Mouse (Mus musculus) CH12.LX (cell line): ENCODE results near the gene Ube4b. TPM values are rescaled to one million over a fixed set of nuclear protein-coding genes. Genes with fewer than 3 reads are reported as not detected.

Experiments used
- DNase-seq: peaks from one replicate; pipeline ENCODE4 v3.0.0-alpha.2; 2013; ENCODE audit errors: extremely low read depth
- H3K27ac ChIP-seq: 2 replicates; pipeline ENCODE4 v1.5.1; 2012; ENCODE audit warnings: low read depth, mild to moderate bottlenecking, control low read depth, moderate library complexity; ENCODE audit not compliant: insufficient read depth
- H3K27me3 ChIP-seq: replicated peaks from 2 replicates; pipeline ENCODE3; 2012; ENCODE audit warnings: inconsistent platforms
- H3K36me3 ChIP-seq, 2 experiments: replicated peaks in 1 of 2; 2 replicates each; pipeline versions ENCODE3 to v1.6.1; 2012; ENCODE audit warnings: inconsistent platforms in 1 of 2, low read length in 1 of 2, mild to moderate bottlenecking in 1 of 2, mixed read lengths in 1 of 2, moderate library complexity in 1 of 2; ENCODE audit not compliant: control insufficient read depth in 1 of 2, insufficient read depth in 1 of 2
- H3K4me1 ChIP-seq, 2 experiments: 2 replicates each; pipeline ENCODE4 v1.6.1; 2012; ENCODE audit warnings: inconsistent platforms in 1 of 2, moderate library complexity in 1 of 2; ENCODE audit not compliant: insufficient read depth in 2 of 2, control insufficient read depth in 1 of 2
- H3K4me2 ChIP-seq: 2 replicates; pipeline ENCODE4 v1.6.1; 2012; ENCODE audit warnings: low read depth, mild to moderate bottlenecking, control low read depth; ENCODE audit not compliant: poor library complexity, insufficient read depth, severe bottlenecking
- H3K4me3 ChIP-seq, 3 experiments: fragments of 150-350 bp in 1 of 3; sonication (generic) in 1 of 3; replicated peaks in 1 of 3; 2 replicates each; pipeline versions ENCODE3 to v1.5.1; 2011 to 2012; ENCODE audit warnings: low read depth in 2 of 3, low read length in 2 of 3, mild to moderate bottlenecking in 2 of 3, moderate library complexity in 2 of 3, control low read depth in 1 of 3, improper control_type of control experiment in 1 of 3, inconsistent platforms in 1 of 3, mixed read lengths in 1 of 3; ENCODE audit not compliant: poor library complexity in 1 of 3
- H3K79me2 ChIP-seq: replicated peaks from 2 replicates; pipeline ENCODE4 v1.6.1; 2012; ENCODE audit warnings: mild to moderate bottlenecking, moderate library complexity; ENCODE audit not compliant: control insufficient read depth, poor library complexity, insufficient read depth, severe bottlenecking; ENCODE audit errors: extremely low read depth
- H3K9ac ChIP-seq: 2 replicates; pipeline ENCODE4 v1.6.1; 2012; ENCODE audit warnings: low read depth, mild to moderate bottlenecking, control low read depth, moderate library complexity; ENCODE audit not compliant: insufficient read depth
- H3K9me3 ChIP-seq: replicated peaks from 2 replicates; pipeline ENCODE3; 2012; ENCODE audit warnings: low read length, inconsistent platforms, mixed read lengths
- BHLHE40 ChIP-seq: IDR thresholded peaks from 2 replicates; pipeline ENCODE4 v1.6.1; 2011; ENCODE audit warnings: mild to moderate bottlenecking, low read depth, low read length, improper control_type of control experiment
- CHD1 ChIP-seq: IDR thresholded peaks from 2 replicates; pipeline ENCODE4 v1.6.1; 2012; ENCODE audit warnings: low read depth, low read length, improper control_type of control experiment, inconsistent platforms
- CTCF ChIP-seq, 2 experiments: IDR thresholded peaks in 1 of 2; conservative IDR thresholded peaks in 1 of 2; 2 replicates each; pipeline ENCODE4 v1.5.1; 2011 to 2012; ENCODE audit warnings: low read depth in 2 of 2, low read length in 2 of 2, improper control_type of control experiment in 1 of 2, inconsistent platforms in 1 of 2, mild to moderate bottlenecking in 1 of 2, moderate library complexity in 1 of 2
- E2F4 ChIP-seq: IDR thresholded peaks from 2 replicates; pipeline ENCODE4 v1.6.1; 2011; ENCODE audit warnings: low read depth, low read length, improper control_type of control experiment; ENCODE audit not compliant: insufficient replicate concordance
- EP300 ChIP-seq: IDR thresholded peaks from 2 replicates; pipeline ENCODE4 v1.6.1; 2011; ENCODE audit warnings: low read length, improper control_type of control experiment
- GABPA ChIP-seq: IDR thresholded peaks from 2 replicates; pipeline ENCODE4 v1.6.1; 2012; ENCODE audit warnings: low read depth, low read length, improper control_type of control experiment, inconsistent platforms; ENCODE audit not compliant: insufficient replicate concordance
- HCFC1 ChIP-seq: IDR thresholded peaks from 2 replicates; pipeline ENCODE4 v1.6.1; 2012; ENCODE audit warnings: low read depth, mild to moderate bottlenecking, inconsistent platforms, low read length, improper control_type of control experiment
- JUND ChIP-seq: conservative IDR thresholded peaks from 2 replicates; pipeline ENCODE4 v1.6.1; 2011; ENCODE audit warnings: low read depth, low read length, improper control_type of control experiment
- KAT2A ChIP-seq: IDR thresholded peaks from 2 replicates; pipeline ENCODE4 v1.6.1; 2012; ENCODE audit warnings: low read length, improper control_type of control experiment, inconsistent platforms; ENCODE audit not compliant: insufficient replicate concordance
- MAFK ChIP-seq: IDR thresholded peaks from 2 replicates; pipeline ENCODE4 v1.6.1; 2011; ENCODE audit warnings: low read length, improper control_type of control experiment; ENCODE audit not compliant: insufficient replicate concordance
- MEF2A ChIP-seq: IDR thresholded peaks from 2 replicates; pipeline ENCODE4 v1.6.1; 2014; ENCODE audit warnings: low read depth, mild to moderate bottlenecking, inconsistent platforms, low read length, improper control_type of control experiment, borderline replicate concordance
- MXI1 ChIP-seq: IDR thresholded peaks from 2 replicates; pipeline ENCODE4 v1.6.1; 2011; ENCODE audit warnings: mild to moderate bottlenecking, low read depth, low read length, improper control_type of control experiment
- MYC ChIP-seq: IDR thresholded peaks from 2 replicates; pipeline ENCODE4 v1.6.1; 2011; ENCODE audit warnings: low read depth, mild to moderate bottlenecking, improper control_type of control experiment, low read length
- PAX5 ChIP-seq: IDR thresholded peaks from 2 replicates; pipeline ENCODE4 v1.6.1; 2012; ENCODE audit warnings: low read length, inconsistent platforms, mixed read lengths
- POLR2A ChIP-seq: IDR thresholded peaks from 2 replicates; pipeline ENCODE4 v1.6.1; 2011; ENCODE audit warnings: low read depth, mild to moderate bottlenecking, improper control_type of control experiment, low read length
- RAD21 ChIP-seq: IDR thresholded peaks from 2 replicates; pipeline ENCODE4 v1.6.1; 2011; ENCODE audit warnings: low read depth, mild to moderate bottlenecking, low read length, improper control_type of control experiment, moderate library complexity
- RCOR1 ChIP-seq: conservative IDR thresholded peaks from 2 replicates; pipeline ENCODE4 v1.6.1; 2012; ENCODE audit warnings: low read depth, mild to moderate bottlenecking, inconsistent platforms, low read length, improper control_type of control experiment
- TBP ChIP-seq: conservative IDR thresholded peaks from 2 replicates; pipeline ENCODE4 v1.6.1; 2011; ENCODE audit warnings: low read depth, low read length, improper control_type of control experiment
- TCF12 ChIP-seq: IDR thresholded peaks from 2 replicates; pipeline ENCODE4 v1.6.1; 2014; ENCODE audit warnings: low read depth, mild to moderate bottlenecking, inconsistent platforms, low read length, improper control_type of control experiment
- UBTF ChIP-seq: IDR thresholded peaks from 2 replicates; pipeline ENCODE4 v1.6.1; 2012; ENCODE audit warnings: low read depth, mild to moderate bottlenecking, inconsistent platforms, low read length, improper control_type of control experiment, moderate library complexity
- USF1 ChIP-seq: IDR thresholded peaks from 2 replicates; pipeline ENCODE4 v1.6.1; 2014; ENCODE audit warnings: low read depth, mild to moderate bottlenecking, inconsistent platforms, low read length, improper control_type of control experiment
- USF2 ChIP-seq: conservative IDR thresholded peaks from 2 replicates; pipeline ENCODE4 v1.6.1; 2011; ENCODE audit warnings: low read depth, low read length, improper control_type of control experiment
- ZKSCAN1 ChIP-seq: IDR thresholded peaks from 2 replicates; pipeline ENCODE4 v1.6.1; 2012; ENCODE audit warnings: low read depth, inconsistent platforms, low read length, improper control_type of control experiment, borderline replicate concordance
- ZMIZ1 ChIP-seq: IDR thresholded peaks from 2 replicates; pipeline ENCODE4 v1.6.1; 2012; ENCODE audit warnings: low read depth, mild to moderate bottlenecking, inconsistent platforms, low read length, improper control_type of control experiment
- ZNF384 ChIP-seq: IDR thresholded peaks from 2 replicates; pipeline ENCODE4 v1.6.1; 2012; ENCODE audit warnings: low read depth, low read length, improper control_type of control experiment, inconsistent platforms
- dilution Hi-C: fragments of 300-500 bp; cut with MboI; formaldehyde crosslinking; loops from 2 replicates; pipeline ENCODE4 v1.14.3; 2020; ENCODE audit warnings: low sequenced_read_pairs; ENCODE audit not compliant: extremely low pct_unique_long_range_greater_than_20kb, extremely low pct_ligation_motif_present
- in situ Hi-C: fragments of 300-500 bp; cut with MboI; formaldehyde crosslinking; loops from 3 replicates; pipeline ENCODE4 v1.14.3; 2019; ENCODE audit warnings: low sequenced_read_pairs, low pct_ligation_motif_present, low pct_unique_long_range_greater_than_20kb, mixed read lengths
- polyA plus RNA-seq: library from polyadenylated mRNA; unstranded; fragments of >175 nt; gene quantifications from 2 replicates; pipeline ENCODE4 v1.2.1, GENCODE M21; 2012; ENCODE audit warnings: low read depth; ENCODE audit not compliant: insufficient read length
- total RNA-seq, 2 experiments: library from RNA; depleted of rRNA; stranded (reverse); fragments of 300-350 nt in 1 of 2; fragments of >200 nt in 1 of 2; gene quantifications; 2 replicates each; pipeline ENCODE4 v1.2.3; 2012 to 2014

The Ube4b gene
- total and polyA plus RNA-seq, 3 experiments: 13.1 to 60.0 (median 41.6) TPM

DNA sequence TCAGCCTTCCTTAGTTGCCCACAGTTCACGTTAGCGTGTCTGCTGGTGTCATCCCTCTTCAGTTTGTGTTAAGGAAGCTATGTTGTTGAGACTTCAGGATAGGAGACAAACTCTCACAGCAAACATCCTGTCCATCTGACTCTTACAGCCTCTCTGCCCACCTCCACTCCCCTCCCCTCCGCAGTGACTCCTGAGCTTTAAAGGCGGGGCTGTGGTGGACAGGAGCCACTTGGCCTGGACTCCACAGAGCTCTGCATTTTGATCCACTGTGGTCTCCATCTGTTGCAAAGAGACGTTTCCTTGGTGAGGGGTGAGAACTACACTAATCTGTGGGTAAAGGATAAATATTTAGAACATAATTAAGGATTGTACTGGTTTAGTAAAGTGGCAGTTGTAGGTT is 133.6 kb downstream of the Ube4b start:
- dilution Hi-C loops (no loop called here), in situ Hi-C loops (no loop called here)
- peaks cover 10 to 17% of the 10 kb centered on the region in 2 experiments for H3K36me3 ChIP-seq
- no peak overlapping the region for H3K9ac ChIP-seq
- peaks cover 4 to 17% of the 10 kb centered on the region in 2 experiments; a peak in 3 of 4 replicates for H3K4me1 ChIP-seq
- no peaks in the 10 kb centered on the region for H3K27me3 ChIP-seq
- H3K9me3 ChIP-seq: no peaks in the 10 kb centered on the region
- H3K27ac ChIP-seq: no peak overlapping the region
- TF ChIP-seq GABPA (no peak), ZMIZ1 (no peak), BHLHE40 (no peak), ZNF384 (no peak), E2F4 (no peak), CTCF (conservative IDR thresholded peaks at IDR 0.05 in 1 of 2, IDR thresholded peaks at IDR 0.05 in 1 of 2; ENCODE audit: low read depth in 2 of 2, low read length in 2 of 2) (no peak), EP300 (no peak), JUND (no peak), TCF12 (no peak), PAX5 (no peak), HCFC1 (no peak), CHD1 (no peak), UBTF (no peak), RAD21 (no peak), MYC (no peak)
- no peak overlapping the region for H3K4me2 ChIP-seq
- no peak for DNase-seq
- no peak overlapping the region for H3K4me3 ChIP-seq
- peaks cover 23% of the 10 kb centered on the region for H3K79me2 ChIP-seq

DNA sequence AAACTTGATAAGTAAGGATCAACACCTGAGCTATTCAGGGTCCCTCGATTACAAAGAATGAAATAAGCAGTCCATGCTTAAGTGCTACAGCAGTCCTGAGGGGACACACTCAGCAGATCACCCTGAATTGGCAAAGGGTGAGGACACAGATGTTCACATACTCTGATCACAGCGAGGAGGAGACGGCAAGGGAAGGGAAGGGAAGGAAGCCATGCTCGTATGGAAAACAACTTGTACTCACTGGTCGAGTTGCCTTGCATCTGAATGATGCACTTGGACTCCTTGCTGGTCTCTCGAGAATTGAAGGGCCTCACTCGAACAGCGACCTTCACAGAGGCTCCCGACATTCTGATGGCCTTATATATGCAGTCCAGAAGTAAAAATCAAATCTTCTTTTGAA is 135.5 kb downstream of the Ube4b start:
- in situ Hi-C loops: no loop called here
- peak overlapping the region; percentile 1; the same call in 1 of the 2 replicates for H3K4me2 ChIP-seq

More for the DNA sequence above, 135.5 kb downstream of the Ube4b start:
- no peak for TF ChIP-seq MAFK
- TF ChIP-seq ZKSCAN1: no peak
- no peak for TF ChIP-seq USF2
- no peak for TF ChIP-seq POLR2A
- no peak for TF ChIP-seq RCOR1
- TF ChIP-seq USF1: no peak
- no peak for TF ChIP-seq GABPA
- TF ChIP-seq MEF2A: no peak
- no peak for TF ChIP-seq RAD21
- TF ChIP-seq EP300: no peak
- no peak for TF ChIP-seq E2F4
- TF ChIP-seq MXI1: no peak
- no peak for TF ChIP-seq TBP
- TF ChIP-seq TCF12: no peak
- no peak for TF ChIP-seq UBTF
- TF ChIP-seq KAT2A: no peak
- peaks cover 10 to 18% of the 10 kb centered on the region in 2 experiments for H3K36me3 ChIP-seq
- H3K9me3 ChIP-seq: no peaks in the 10 kb centered on the region
- DNase-seq: no peak
- H3K9ac ChIP-seq: no peak overlapping the region
- H3K4me1 ChIP-seq: peaks cover 4 to 17% of the 10 kb centered on the region in 2 experiments; a peak in 3 of 4 replicates
- peaks cover 16% of the 10 kb centered on the region for H3K79me2 ChIP-seq
- H3K27ac ChIP-seq: no peak overlapping the region
- H3K4me3 ChIP-seq: no peak overlapping the region
- dilution Hi-C loops: no loop called here
- no peaks in the 10 kb centered on the region for H3K27me3 ChIP-seq
